Mouse (Mus musculus) midbrain, embryonic 10.5 days (tissue): ENCODE measurements around the gene Stox2. TPM values are rescaled to one million over a fixed set of nuclear protein-coding genes. Genes with fewer than 3 reads are reported as not detected.

Experiments
- DNase-seq: peaks from one replicate; pipeline ENCODE4 v3.0.0-alpha.2; 2017; ENCODE audit warnings: low spot score
- H3K27ac ChIP-seq: fragments of 300-500 bp; sonication (generic); replicated peaks from 2 replicates; pipeline ENCODE4 v1.5.1; 2016; ENCODE audit warnings: mild to moderate bottlenecking
- H3K27me3 ChIP-seq: fragments of 300-500 bp; sonication (generic); 2 replicates; pipeline ENCODE4 v1.6.1; 2016; ENCODE audit warnings: low read depth, mild to moderate bottlenecking; ENCODE audit not compliant: poor library complexity, severe bottlenecking
- H3K36me3 ChIP-seq: fragments of 300-500 bp; sonication (generic); 2 replicates; pipeline ENCODE4 v1.6.1; 2016; ENCODE audit warnings: mild to moderate bottlenecking, moderate library complexity
- H3K4me1 ChIP-seq: fragments of 300-500 bp; sonication (generic); 2 replicates; pipeline ENCODE4 v1.6.1; 2016
- H3K4me3 ChIP-seq: fragments of 300-500 bp; sonication (generic); 2 replicates; pipeline ENCODE4 v1.5.1; 2016; ENCODE audit warnings: mild to moderate bottlenecking, moderate library complexity
- H3K9me3 ChIP-seq: fragments of 300-500 bp; sonication (generic); replicated peaks from 2 replicates; pipeline ENCODE4 v1.6.1; 2016; ENCODE audit warnings: mild to moderate bottlenecking
- WGBS: fragments of 180-500 bp; shearing (Covaris S2); methylation state at CpG from one replicate; pipeline ENCODE4 v1.1.7; 2016; 5-methylcytosine and 5-hydroxymethylcytosine counted together
- polyA plus RNA-seq: library from polyadenylated mRNA; unstranded; fragments of >200 nt; fragmentation: Nextera tagmentation; extraction: Ambion mirVana; gene quantifications from 2 replicates; pipeline ENCODE4 v1.2.1, GENCODE M21; 2016

The Stox2 gene
- polyA plus RNA-seq, 1 experiment from 2014 or later, result 22.2 TPM

DNA sequence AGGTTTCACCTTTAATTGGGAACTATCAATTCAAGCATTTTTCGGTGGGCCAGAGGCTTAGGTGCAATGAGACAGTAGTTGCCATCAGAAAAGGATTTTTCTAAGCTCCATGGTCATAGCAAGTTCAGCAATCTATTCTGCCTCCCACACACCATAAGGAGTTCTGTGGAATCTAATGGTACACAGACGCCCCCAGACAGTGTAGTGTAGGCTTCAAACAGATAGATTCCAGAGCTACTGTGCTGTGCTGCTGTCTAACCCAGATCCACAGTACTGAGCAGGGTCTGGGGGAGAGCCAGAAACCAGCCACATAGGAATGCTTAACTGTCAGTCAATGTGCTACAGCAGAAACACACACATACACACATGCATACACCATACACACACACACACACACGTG is 285.5 kb downstream of the Stox2 start:
- no peaks in the 10 kb centered on the region for H3K36me3 ChIP-seq
- H3K9me3 ChIP-seq, result no peaks in the 10 kb centered on the region
- WGBS, result 83% methylated on average over 3 of the region's 3 CpGs
- no peak overlapping the region for H3K4me3 ChIP-seq
- no peak for DNase-seq
- H3K27me3 ChIP-seq, result no peaks in the 10 kb centered on the region
- H3K4me1 ChIP-seq, result no peaks in the 10 kb centered on the region
- no peak overlapping the region for H3K27ac ChIP-seq

DNA sequence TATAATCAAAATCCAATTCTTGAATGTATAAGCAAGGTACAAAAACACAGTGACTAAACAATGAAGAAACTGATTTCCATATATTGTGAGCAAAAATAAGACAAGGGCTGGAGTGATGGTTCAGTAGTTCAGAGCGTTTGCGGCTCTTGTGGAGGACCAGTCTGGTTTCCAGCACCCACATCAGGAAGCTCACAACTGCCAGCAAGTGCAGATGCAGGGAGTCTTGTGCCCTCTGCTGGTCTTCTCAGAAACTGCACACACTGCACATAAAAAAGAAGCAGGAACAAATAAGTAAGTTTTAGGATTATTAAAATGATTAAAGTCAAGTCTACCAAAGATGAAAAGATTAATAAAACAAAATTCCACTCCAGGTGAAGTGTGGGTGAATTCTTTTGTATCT is 291.6 kb downstream of the Stox2 start:
- peaks cover 24% of the 10 kb centered on the region for H3K9me3 ChIP-seq
- no peaks in the 10 kb centered on the region for H3K27me3 ChIP-seq
- H3K4me1 ChIP-seq, result no peaks in the 10 kb centered on the region
- no peak overlapping the region for H3K4me3 ChIP-seq
- no peak overlapping the region for H3K27ac ChIP-seq
- peaks cover 12% of the 10 kb centered on the region; the same call in 1 of the 2 replicates for H3K36me3 ChIP-seq
- WGBS, result 94% methylated on average over 2 of the region's 2 CpGs
- DNase-seq, result no peak

DNA sequence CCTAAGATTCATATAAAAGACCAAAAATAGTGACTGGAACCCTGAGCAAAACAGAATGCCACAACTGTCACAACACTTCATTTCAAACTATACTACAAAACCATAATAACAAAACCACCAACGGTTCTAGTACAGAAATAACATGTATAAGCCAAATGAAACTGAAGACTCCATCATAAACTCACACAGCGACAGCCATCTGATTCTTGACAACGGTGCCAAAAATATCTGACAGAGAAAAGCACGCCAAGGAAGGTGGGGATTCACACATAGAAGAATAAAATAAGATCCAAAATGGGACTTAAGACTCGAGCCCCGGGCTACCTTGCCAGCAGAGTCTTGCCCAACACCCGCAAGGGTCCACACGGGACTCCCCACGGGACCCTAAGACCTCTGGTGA is 300.9 kb downstream of the Stox2 start:
- 91% methylated on average over 9 of the region's 9 CpGs for WGBS
- Histone ChIP-seq H3K36me3 (no peaks in the 10 kb centered on the region), H3K9me3 (peaks cover 4% of the 10 kb centered on the region; the same call in 1 of the 2 replicates), H3K27me3 (no peaks in the 10 kb centered on the region), H3K4me1 (no peaks in the 10 kb centered on the region), H3K27ac (no peak overlapping the region), H3K4me3 (no peak overlapping the region)
- no peak for DNase-seq

GRCm38 (mm10) chr8:47136047-47136446 is 310.1 kb downstream of the Stox2 start:
- no peaks in the 10 kb centered on the region for H3K36me3 ChIP-seq
- peaks cover 8% of the 10 kb centered on the region for H3K4me1 ChIP-seq
- no peak for DNase-seq
- WGBS, result 48% methylated on average over 5 of the region's 5 CpGs
- H3K27me3 ChIP-seq, result no peaks in the 10 kb centered on the region
- H3K27ac ChIP-seq, result no peak overlapping the region
- no peaks in the 10 kb centered on the region for H3K9me3 ChIP-seq
- no peak overlapping the region for H3K4me3 ChIP-seq

DNA sequence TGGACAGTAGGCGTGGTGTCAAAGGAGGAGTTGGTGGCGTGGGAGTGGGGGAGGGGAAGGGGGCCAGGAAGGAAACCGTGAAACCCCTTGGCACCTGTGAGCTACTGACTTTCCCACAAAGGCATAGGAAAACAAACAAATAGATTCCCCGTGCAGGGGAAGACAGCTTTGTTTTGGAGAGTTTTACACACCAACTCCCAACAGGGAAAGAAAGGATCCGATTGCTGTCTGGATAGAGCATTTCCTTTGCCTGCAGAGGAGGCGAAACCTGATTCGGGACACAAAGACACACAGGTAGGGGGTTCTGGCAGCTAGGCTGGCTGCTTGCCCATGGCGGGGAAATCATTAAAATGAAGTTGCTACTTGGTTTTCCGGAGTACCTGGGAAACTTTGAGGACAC is 310.6 kb downstream of the Stox2 start:
- Histone ChIP-seq H3K36me3 (no peaks in the 10 kb centered on the region), H3K4me3 (no peak overlapping the region), H3K27me3 (no peaks in the 10 kb centered on the region), H3K27ac (no peak overlapping the region), H3K9me3 (no peaks in the 10 kb centered on the region), H3K4me1 (peaks cover 8% of the 10 kb centered on the region)
- 22% methylated on average over 9 of the region's 9 CpGs for WGBS
- DNase-seq, result no peak

DNA sequence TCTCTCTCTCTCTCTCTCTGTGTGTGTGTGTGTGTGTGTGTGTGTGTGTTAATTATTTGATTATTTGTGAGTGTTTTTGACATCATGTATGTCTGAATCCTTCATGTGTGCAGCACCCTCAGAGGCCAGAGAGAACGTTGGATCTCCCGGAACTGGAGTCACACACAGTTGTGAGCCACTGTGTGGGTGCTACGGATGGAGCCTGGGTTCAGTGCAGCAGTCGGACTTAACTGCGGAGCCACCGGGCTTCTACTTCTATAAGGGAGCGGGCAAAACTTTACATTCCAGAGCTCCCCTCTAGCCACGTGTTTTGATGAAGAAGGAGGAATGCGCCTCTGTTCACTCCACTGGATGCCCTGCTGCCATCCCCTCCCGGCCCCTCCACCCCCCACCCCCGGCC is 311.4 kb downstream of the Stox2 start:
- Histone ChIP-seq H3K4me1 (peaks cover 8% of the 10 kb centered on the region), H3K4me3 (no peak overlapping the region), H3K36me3 (no peaks in the 10 kb centered on the region), H3K27ac (no peak overlapping the region), H3K9me3 (no peaks in the 10 kb centered on the region), H3K27me3 (no peaks in the 10 kb centered on the region)
- no peak for DNase-seq
- WGBS, result 55% methylated on average over 11 of the region's 11 CpGs

DNA sequence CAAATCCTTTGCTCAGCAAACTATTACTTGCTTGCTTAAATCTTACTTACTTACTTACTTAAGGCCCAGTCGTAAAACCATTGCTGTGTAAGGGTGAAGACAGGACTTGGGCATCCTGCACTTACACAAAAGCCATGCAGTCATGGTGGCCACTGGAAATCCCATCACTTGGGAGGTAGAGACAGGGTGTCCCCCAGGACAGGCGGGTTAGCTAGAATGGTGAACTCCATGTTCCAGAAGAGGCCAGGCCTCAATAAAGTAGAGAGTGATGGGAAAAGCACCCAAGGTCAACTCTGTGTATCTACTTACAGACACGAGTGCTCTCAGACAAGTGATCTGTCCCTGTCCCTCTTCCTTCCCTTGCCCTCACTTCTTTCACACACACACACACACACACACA is 312.8 kb downstream of the Stox2 start:
- Histone ChIP-seq H3K4me1 (peaks cover 8% of the 10 kb centered on the region), H3K9me3 (no peaks in the 10 kb centered on the region), H3K27me3 (no peaks in the 10 kb centered on the region), H3K4me3 (no peak overlapping the region), H3K27ac (no peak overlapping the region), H3K36me3 (no peaks in the 10 kb centered on the region)
- WGBS, result 92% methylated on average over 3 of the region's 3 CpGs
- no peak for DNase-seq

Other genes starting within 250 kb of the Stox2 start
- 32.5 and 39.2 TPM in 2 replicates for gene Trappc11, start 87.1 kb upstream of the Stox2 start, polyA plus RNA-seq
- gene Rwdd4a, start 87.3 kb upstream of the Stox2 start, polyA plus RNA-seq, result 41.6 and 45.5 TPM in 2 replicates
- gene Ing2, start 229.2 kb upstream of the Stox2 start, polyA plus RNA-seq, result 9.0 and 11.4 TPM in 2 replicates